Mouse (Mus musculus): Measurements from ENCODE around the gene Clec2d. TPM values are rescaled to one million over a fixed set of nuclear protein-coding genes. Genes with fewer than 3 reads are reported as not detected.

Clec2d gene
- total RNA-seq, 2 experiments from 2014 or later: 4.9 to 6.3 TPM

Small RNA genes within 50 kb of the gene (microRNA-seq; reads per million reads assigned to microRNA genes)
- gene Gm27514: not detected

Other genes starting within 250 kb of the Clec2d start
- gene Clec2g, start 246.2 kb upstream of the Clec2d start, total RNA-seq (2021): not detected
- not detected for gene Klrb1f, start 134.7 kb upstream of the Clec2d start, total RNA-seq (2021)
- not detected for gene Clec2e, start 79.7 kb upstream of the Clec2d start, total RNA-seq (2021)
- not detected for gene Cd69, start 94.8 kb downstream of the Clec2d start, total RNA-seq (2021)
- gene 4922502D21Rik, start 151.2 kb downstream of the Clec2d start, total RNA-seq (2021): not detected
- gene Clec12a, start 162.1 kb downstream of the Clec2d start, total RNA-seq (2021): under 1 TPM in 1 of 2 experiments, not detected in 1; 0.28 TPM
- gene Clec12b, start 205.3 kb downstream of the Clec2d start, total RNA-seq (2021): not detected
- gene Clec1b, start 216.7 kb downstream of the Clec2d start, total RNA-seq (2021): under 1 TPM in 1 of 2 experiments, not detected in 1; 0.43 TPM
- not detected for gene Clec9a, start 228.2 kb downstream of the Clec2d start, total RNA-seq (2021)